Mouse (Mus musculus) kidney, adult 2 months (tissue): ENCODE measurements around the gene Adgrd1. TPM values are rescaled to one million over a fixed set of nuclear protein-coding genes. Genes with fewer than 3 reads are reported as not detected.

Experiments used
- DNase-seq: peaks from one replicate; pipeline ENCODE4 v3.0.0; 2021
- H3K27ac ChIP-seq: fragments of 200-500 bp; 2 replicates; pipeline ENCODE4 v1.5.1; 2012; ENCODE audit warnings: low read depth, low read length, control low read depth, inconsistent platforms; ENCODE audit not compliant: insufficient read depth
- H3K27me3 ChIP-seq: fragments of 200-500 bp; replicated peaks from 2 replicates; pipeline ENCODE4 v1.6.1; 2012; ENCODE audit warnings: mild to moderate bottlenecking, moderate library complexity, low read length, inconsistent platforms; ENCODE audit not compliant: control insufficient read depth, insufficient read depth
- H3K36me3 ChIP-seq: fragments of 200-500 bp; 2 replicates; pipeline ENCODE4 v1.6.1; 2012; ENCODE audit warnings: mild to moderate bottlenecking, moderate library complexity, low read length, inconsistent platforms; ENCODE audit not compliant: control insufficient read depth, insufficient read depth
- H3K4me1 ChIP-seq: fragments of 200-500 bp; 2 replicates; pipeline ENCODE4 v1.6.1; 2011; ENCODE audit warnings: low read length; ENCODE audit not compliant: control insufficient read depth, insufficient read depth
- H3K4me3 ChIP-seq: fragments of 200-500 bp; 2 replicates; pipeline ENCODE4 v1.5.1; 2011; ENCODE audit warnings: mild to moderate bottlenecking, low read depth, low read length, control low read depth; ENCODE audit not compliant: insufficient read depth
- CTCF ChIP-seq: fragments of 200-500 bp; conservative IDR thresholded peaks from 2 replicates; pipeline ENCODE4 v1.5.1; 2011; ENCODE audit warnings: low read depth, mild to moderate bottlenecking, control low read depth, low read length, moderate library complexity, mixed read lengths; ENCODE audit not compliant: insufficient read depth, insufficient read length
- POLR2A ChIP-seq: fragments of 200-500 bp; IDR thresholded peaks from one replicate; pipeline ENCODE4 v1.6.1; 2011; ENCODE audit warnings: low read depth, low read length, control low read depth
- WGBS: fragments of 180-500 bp; shearing (Covaris S2); methylation state at CpG from one replicate; pipeline ENCODE4 v1.1.7; 2018; 5-methylcytosine and 5-hydroxymethylcytosine counted together
- polyA plus RNA-seq: library from polyadenylated mRNA; depleted of rRNA; stranded (reverse); fragments of >200 nt; gene quantifications from 2 replicates; pipeline ENCODE4 v1.2.3, GENCODE M21; 2012

The Adgrd1 gene
- polyA plus RNA-seq, 1 experiment: 1.1 TPM

DNA sequence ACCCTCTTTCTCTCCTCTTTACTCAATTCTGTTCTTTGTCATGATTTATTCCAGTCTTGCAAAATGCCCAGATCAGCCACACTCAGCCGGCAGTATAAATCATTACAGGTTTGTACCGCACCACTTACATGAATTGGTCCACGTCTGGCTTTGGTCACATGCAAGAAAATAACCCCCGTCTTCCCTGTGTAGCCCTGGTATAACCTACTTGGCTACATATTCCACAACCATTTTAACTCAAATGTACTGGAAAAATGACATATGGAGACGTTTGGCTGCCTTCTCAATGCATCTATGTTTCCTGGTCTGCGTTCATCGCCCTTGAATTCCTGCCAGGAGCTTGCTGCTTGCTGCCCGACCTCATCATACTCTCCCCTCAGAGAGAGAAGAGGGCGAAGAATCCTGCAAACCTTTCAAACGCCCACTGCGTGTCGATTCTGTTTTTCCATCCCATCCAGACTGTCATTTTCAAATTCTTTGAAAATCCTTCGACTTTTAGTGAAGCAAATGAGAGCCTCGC is 24.7 kb upstream of the Adgrd1 start:
- TF ChIP-seq CTCF (no peak), POLR2A (no peak)
- Histone ChIP-seq H3K4me1 (no peaks in the 10 kb centered on the region), H3K27me3 (no peaks in the 10 kb centered on the region), H3K4me3 (no peak overlapping the region), H3K36me3 (no peaks in the 10 kb centered on the region), H3K27ac (no peak overlapping the region)
- DNase-seq: no peak
- 70% methylated on average over 14 of the region's 14 CpGs for WGBS

DNA sequence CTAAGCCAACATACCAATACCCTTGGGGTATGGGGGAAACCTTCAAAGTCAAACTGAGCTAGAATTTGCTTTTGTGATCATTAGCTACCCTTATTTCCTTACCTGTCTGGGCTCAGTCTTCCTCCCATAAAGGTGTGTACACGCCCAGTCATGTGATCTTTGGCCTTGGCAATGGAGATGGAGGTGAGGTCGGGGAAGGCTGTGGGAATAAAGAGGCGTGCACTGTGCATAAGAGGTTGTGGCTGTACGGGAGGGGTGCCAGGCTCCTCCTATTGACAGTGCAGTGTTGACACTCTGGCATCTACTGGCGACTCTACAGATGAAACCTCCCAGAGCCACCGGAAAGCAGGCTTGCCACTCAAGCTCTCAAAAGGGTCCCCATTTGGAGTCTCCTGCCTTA is 23.1 kb upstream of the Adgrd1 start:
- H3K36me3 ChIP-seq: no peaks in the 10 kb centered on the region
- no peak for TF ChIP-seq POLR2A
- H3K27me3 ChIP-seq: no peaks in the 10 kb centered on the region
- H3K4me3 ChIP-seq: no peak overlapping the region
- H3K4me1 ChIP-seq: no peaks in the 10 kb centered on the region
- H3K27ac ChIP-seq: no peak overlapping the region
- WGBS: 71% methylated on average over 6 of the region's 6 CpGs
- DNase-seq: no peak

DNA sequence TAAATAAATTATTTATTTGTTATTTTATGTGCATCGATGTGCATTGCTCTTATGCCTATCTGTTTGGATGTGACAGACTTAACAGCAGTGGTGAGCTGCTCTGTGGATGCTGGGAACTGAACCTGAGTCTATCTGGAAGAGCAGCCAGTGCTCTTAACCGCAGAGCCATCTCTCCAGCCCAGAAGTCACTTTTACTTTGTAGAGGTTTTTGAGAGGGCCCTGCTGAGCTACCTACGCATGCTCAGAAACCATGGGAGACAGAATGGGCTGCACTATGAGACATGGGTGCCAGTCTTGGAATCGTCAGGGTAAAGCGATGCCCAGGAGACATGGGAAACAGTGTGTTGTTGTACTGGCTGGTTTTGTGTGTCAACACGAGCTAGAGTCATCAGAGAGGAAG is 20.5 kb upstream of the Adgrd1 start:
- Histone ChIP-seq H3K27me3 (no peaks in the 10 kb centered on the region), H3K4me3 (no peak overlapping the region), H3K36me3 (no peaks in the 10 kb centered on the region), H3K4me1 (no peaks in the 10 kb centered on the region), H3K27ac (no peak overlapping the region)
- WGBS: 86% methylated on average over 6 of the region's 6 CpGs
- no peak for DNase-seq
- no peak for TF ChIP-seq CTCF
- TF ChIP-seq POLR2A: no peak

DNA sequence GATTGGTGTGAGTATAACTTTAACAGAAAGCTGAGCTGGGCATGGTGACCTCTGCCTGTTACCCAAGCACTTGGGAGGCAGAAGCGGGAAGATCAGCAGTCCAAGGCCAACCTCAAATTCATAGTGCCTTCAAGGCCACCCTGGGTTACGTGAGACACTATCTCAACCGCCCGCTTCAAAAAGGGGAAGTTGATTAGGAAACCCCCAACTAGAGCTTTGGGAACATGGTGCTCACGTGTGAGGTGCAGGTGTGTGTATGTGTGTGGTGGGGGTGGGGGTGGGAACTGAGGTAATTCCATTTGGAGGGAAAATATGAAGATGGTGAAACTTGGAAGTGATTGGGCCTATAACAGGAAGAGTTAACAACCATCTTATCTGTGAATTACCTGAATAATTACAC is 19.3 kb upstream of the Adgrd1 start:
- 82% methylated on average over 5 of the region's 5 CpGs for WGBS

DNA sequence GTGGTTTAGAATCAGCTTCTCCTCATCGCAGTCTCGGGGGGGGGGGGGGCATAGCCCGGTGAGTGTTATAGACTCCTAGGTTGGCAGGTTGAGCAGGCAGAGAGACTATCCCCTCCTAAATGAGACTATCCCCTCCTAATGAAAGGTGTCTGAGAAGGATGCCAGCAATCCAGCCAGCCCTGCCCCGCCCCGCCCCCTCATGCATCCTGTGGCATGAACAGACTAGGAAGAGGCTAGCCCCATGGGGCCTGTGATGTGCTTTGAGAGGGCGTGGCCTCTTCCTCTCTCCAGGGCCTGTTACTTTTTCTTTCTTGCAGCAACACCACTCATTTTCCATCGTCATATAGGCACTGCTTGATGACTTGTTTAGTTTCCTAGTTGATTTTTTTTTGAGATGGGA is 15.0 kb upstream of the Adgrd1 start:
- Histone ChIP-seq H3K27me3 (no peaks in the 10 kb centered on the region), H3K36me3 (no peaks in the 10 kb centered on the region), H3K4me3 (no peak overlapping the region), H3K27ac (no peak overlapping the region), H3K4me1 (no peaks in the 10 kb centered on the region)
- 85% methylated on average over 7 of the region's 7 CpGs for WGBS
- no peak for DNase-seq
- no peak for TF ChIP-seq CTCF
- TF ChIP-seq POLR2A: no peak

More for the DNA sequence above, 19.3 kb upstream of the Adgrd1 start:
- no peak for DNase-seq
- TF ChIP-seq POLR2A (no peak), CTCF (no peak)
- no peaks in the 10 kb centered on the region for H3K27me3 ChIP-seq
- H3K4me3 ChIP-seq: no peak overlapping the region
- no peaks in the 10 kb centered on the region for H3K4me1 ChIP-seq
- H3K27ac ChIP-seq: no peak overlapping the region
- no peaks in the 10 kb centered on the region for H3K36me3 ChIP-seq

DNA sequence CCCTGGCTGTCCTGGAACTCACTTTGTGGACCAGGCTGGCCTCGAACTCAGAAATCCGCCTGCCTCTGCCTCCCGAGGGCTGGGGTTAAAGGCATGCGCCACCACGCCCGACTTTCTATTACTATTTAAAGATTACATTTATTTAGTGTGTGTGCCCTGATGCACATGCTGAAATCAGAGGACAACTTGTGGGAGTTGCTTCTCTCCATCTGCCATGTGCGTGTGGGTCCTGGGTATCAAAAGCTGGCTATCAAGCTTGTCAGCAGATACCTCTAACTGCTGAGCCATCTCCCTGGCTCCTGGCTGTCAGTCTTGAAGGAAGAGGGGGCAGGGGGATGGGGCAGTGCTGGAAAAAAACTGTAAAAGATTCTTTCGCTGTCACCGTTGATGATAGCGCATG is 11.4 kb upstream of the Adgrd1 start:
- no peaks in the 10 kb centered on the region for H3K27me3 ChIP-seq
- DNase-seq: no peak
- no peaks in the 10 kb centered on the region for H3K36me3 ChIP-seq
- H3K4me3 ChIP-seq: no peak overlapping the region
- 89% methylated on average over 10 of the region's 10 CpGs for WGBS
- H3K4me1 ChIP-seq: no peaks in the 10 kb centered on the region
- TF ChIP-seq CTCF (no peak), POLR2A (no peak)
- H3K27ac ChIP-seq: no peak overlapping the region

DNA sequence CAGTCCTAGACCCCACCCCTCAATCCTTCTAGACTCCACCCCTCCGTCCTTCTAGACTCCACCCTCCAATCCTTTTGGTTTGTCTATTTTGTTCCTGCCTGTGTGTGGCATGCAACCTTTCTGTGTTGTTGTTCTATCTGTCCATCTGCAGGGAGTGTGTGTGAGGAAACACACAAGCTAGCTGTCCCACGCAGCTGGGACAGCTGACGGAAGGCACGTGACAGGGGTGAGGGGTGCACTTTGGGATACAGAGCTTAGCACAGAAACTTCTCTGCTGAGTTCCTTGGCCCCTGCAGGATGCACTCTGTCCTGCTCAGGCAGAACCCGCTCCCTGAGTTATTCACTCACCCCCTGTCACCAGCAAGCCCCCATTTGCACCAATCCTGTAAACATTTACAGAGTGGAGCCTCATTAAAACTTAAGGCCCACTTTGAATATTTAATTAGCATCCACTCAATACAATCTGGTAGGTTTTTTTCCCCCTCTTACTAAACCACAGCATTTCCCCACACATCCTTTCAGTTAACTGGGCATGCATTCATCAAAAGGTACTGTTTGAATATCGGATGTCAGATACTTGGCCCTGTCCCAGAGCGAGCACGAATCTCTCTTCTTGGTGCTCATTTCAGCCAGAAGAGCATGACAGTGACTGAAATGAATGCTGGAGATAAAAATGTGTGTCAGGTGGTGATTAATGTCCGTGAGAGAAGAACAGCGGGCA is 4.0 kb upstream of the Adgrd1 start:
- DNase-seq: no peak
- H3K27me3 ChIP-seq: no peaks in the 10 kb centered on the region
- WGBS: 43% methylated on average over 10 of the region's 10 CpGs
- H3K4me1 ChIP-seq: no peaks in the 10 kb centered on the region
- no peak overlapping the region for H3K27ac ChIP-seq
- no peaks in the 10 kb centered on the region for H3K36me3 ChIP-seq
- TF ChIP-seq POLR2A: no peak
- TF ChIP-seq CTCF: no peak
- no peak overlapping the region for H3K4me3 ChIP-seq

DNA sequence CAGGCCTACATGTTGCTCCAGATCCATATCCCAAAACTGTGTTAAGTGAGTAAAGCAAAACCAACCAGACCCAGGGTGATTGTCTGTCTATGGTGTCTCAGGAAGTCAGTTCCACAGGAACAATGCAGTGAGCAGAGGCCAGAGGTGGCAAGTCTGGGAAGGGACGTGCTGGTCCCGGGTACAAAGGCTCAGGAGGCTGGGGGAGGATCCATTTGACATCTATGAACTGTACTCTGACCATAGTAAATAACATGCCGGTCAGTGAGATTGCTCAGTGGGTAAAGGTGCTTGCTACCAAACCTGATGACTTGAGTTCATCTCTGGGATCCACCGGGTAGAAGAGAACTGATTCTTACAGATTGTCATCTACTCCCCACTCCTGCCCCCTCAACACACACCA is 3.4 kb upstream of the Adgrd1 start:
- Histone ChIP-seq H3K27me3 (no peaks in the 10 kb centered on the region), H3K4me3 (no peak overlapping the region), H3K27ac (no peak overlapping the region), H3K36me3 (no peaks in the 10 kb centered on the region), H3K4me1 (no peaks in the 10 kb centered on the region)
- 34% methylated on average over 4 of the region's 4 CpGs for WGBS
- no peak for DNase-seq
- TF ChIP-seq POLR2A: no peak
- TF ChIP-seq CTCF: no peak
